Mouse (Mus musculus) MEL (cell line): ENCODE measurements around the gene Asic5. TPM values are rescaled to one million over a fixed set of nuclear protein-coding genes. Genes with fewer than 3 reads are reported as not detected.

Experiments used
- DNase-seq: peaks from one replicate; pipeline ENCODE4 v3.0.0; 2011; ENCODE audit warnings: low read depth, low spot score
- H3K27ac ChIP-seq: 2 replicates; pipeline ENCODE4 v1.5.1; 2012; ENCODE audit warnings: low read depth, mild to moderate bottlenecking, control low read depth, low read length, moderate library complexity; ENCODE audit not compliant: control insufficient read depth
- H3K27me3 ChIP-seq, 2 experiments: fragments of 150-350 bp in 1 of 2; sonication (generic) in 1 of 2; 2 replicates each; pipeline ENCODE4 v1.6.1; 2012; ENCODE audit warnings: low read length in 2 of 2, mild to moderate bottlenecking in 2 of 2, improper control_type of control experiment in 1 of 2, moderate library complexity in 1 of 2; ENCODE audit not compliant: insufficient read depth in 2 of 2, control insufficient read depth in 1 of 2
- H3K36me3 ChIP-seq, 2 experiments: 2 replicates each; pipeline ENCODE4 v1.6.1; 2012 to 2014; ENCODE audit warnings: low read length in 2 of 2, improper control_type of control experiment in 1 of 2, inconsistent platforms in 1 of 2, mild to moderate bottlenecking in 1 of 2; ENCODE audit not compliant: insufficient read depth in 2 of 2, control insufficient read depth in 1 of 2
- H3K4me1 ChIP-seq, 2 experiments: fragments of 150-350 bp in 1 of 2; sonication (generic) in 1 of 2; 2 replicates each; pipeline ENCODE4 v1.6.1; 2012; ENCODE audit warnings: low read length in 2 of 2, improper control_type of control experiment in 1 of 2, mild to moderate bottlenecking in 1 of 2; ENCODE audit not compliant: insufficient read depth in 2 of 2, control insufficient read depth in 1 of 2
- H3K4me3 ChIP-seq, 2 experiments: fragments of 150-350 bp in 1 of 2; sonication (generic) in 1 of 2; 2 replicates each; pipeline ENCODE4 v1.5.1; 2012; ENCODE audit warnings: low read depth in 2 of 2, low read length in 2 of 2, mild to moderate bottlenecking in 2 of 2, moderate library complexity in 2 of 2, control low read depth in 1 of 2, improper control_type of control experiment in 1 of 2; ENCODE audit not compliant: control insufficient read depth in 1 of 2, insufficient read depth in 1 of 2
- H3K79me2 ChIP-seq: 2 replicates; pipeline ENCODE4 v1.6.1; 2012; ENCODE audit warnings: mild to moderate bottlenecking, low read length, moderate library complexity; ENCODE audit not compliant: control insufficient read depth, poor library complexity, insufficient read depth
- H3K9ac ChIP-seq: 2 replicates; pipeline ENCODE4 v1.6.1; 2012; ENCODE audit warnings: low read depth, mild to moderate bottlenecking, control low read depth, low read length, moderate library complexity; ENCODE audit not compliant: control insufficient read depth, poor library complexity, severe bottlenecking
- H3K9me3 ChIP-seq: fragments of 150-350 bp; sonication (generic); replicated peaks from 2 replicates; pipeline ENCODE4 v1.6.1; 2012; ENCODE audit warnings: mild to moderate bottlenecking, low read length, improper control_type of control experiment, moderate library complexity; ENCODE audit not compliant: insufficient read depth
- BHLHE40 ChIP-seq: IDR thresholded peaks from 2 replicates; pipeline ENCODE4 v1.6.1; 2012; ENCODE audit warnings: low read depth, mild to moderate bottlenecking, inconsistent platforms, low read length, improper control_type of control experiment, borderline replicate concordance
- CTCF ChIP-seq, 3 experiments: IDR thresholded peaks in 2 of 3; conservative IDR thresholded peaks in 1 of 3; 2 replicates each; pipeline ENCODE4 v1.5.1; 2011 to 2012; ENCODE audit warnings: low read length in 3 of 3, low read depth in 2 of 3, mild to moderate bottlenecking in 2 of 3, improper control_type of control experiment in 1 of 3, inconsistent platforms in 1 of 3, mixed read lengths in 1 of 3, moderate library complexity in 1 of 3; ENCODE audit not compliant: control insufficient read depth in 1 of 3, insufficient read depth in 1 of 3, poor library complexity in 1 of 3, severe bottlenecking in 1 of 3
- ELF1 ChIP-seq: IDR thresholded peaks from 2 replicates; pipeline ENCODE4 v1.6.1; 2014; ENCODE audit warnings: low read depth, mild to moderate bottlenecking, inconsistent platforms, low read length, improper control_type of control experiment, moderate library complexity
- EP300 ChIP-seq, 2 experiments: IDR thresholded peaks; 2 replicates each; pipeline ENCODE4 v1.6.1; 2011; ENCODE audit warnings: improper control_type of control experiment in 2 of 2, low read length in 2 of 2, low read depth in 1 of 2, mild to moderate bottlenecking in 1 of 2
- GATA1 ChIP-seq: IDR thresholded peaks from 2 replicates; pipeline ENCODE4 v1.6.1; 2011; ENCODE audit warnings: low read depth, low read length, improper control_type of control experiment
- HCFC1 ChIP-seq: IDR thresholded peaks from 2 replicates; pipeline ENCODE4 v1.6.1; 2012; ENCODE audit warnings: low read depth, mild to moderate bottlenecking, inconsistent platforms, low read length, improper control_type of control experiment, moderate library complexity
- KAT2A ChIP-seq: conservative IDR thresholded peaks from 2 replicates; pipeline ENCODE4 v1.6.1; 2012; ENCODE audit warnings: low read depth, low read length, improper control_type of control experiment, inconsistent platforms
- MAX ChIP-seq: IDR thresholded peaks from 2 replicates; pipeline ENCODE4 v1.6.1; 2011; ENCODE audit warnings: low read length, improper control_type of control experiment
- MEF2A ChIP-seq: IDR thresholded peaks from 2 replicates; pipeline ENCODE4 v1.6.1; 2014; ENCODE audit warnings: low read depth, mild to moderate bottlenecking, inconsistent platforms, low read length, improper control_type of control experiment; ENCODE audit not compliant: poor library complexity, insufficient replicate concordance, severe bottlenecking; ENCODE audit errors: extremely low read depth
- MXI1 ChIP-seq: IDR thresholded peaks from 2 replicates; pipeline ENCODE4 v1.6.1; 2011; ENCODE audit warnings: mild to moderate bottlenecking, low read depth, low read length, improper control_type of control experiment
- MYC ChIP-seq: IDR thresholded peaks from 2 replicates; pipeline ENCODE4 v1.6.1; 2011; ENCODE audit warnings: low read depth, mild to moderate bottlenecking, low read length, improper control_type of control experiment, moderate library complexity
- NRF1 ChIP-seq: IDR thresholded peaks from 2 replicates; pipeline ENCODE4 v1.6.1; 2014; ENCODE audit warnings: low read depth, mild to moderate bottlenecking, inconsistent platforms, low read length, improper control_type of control experiment, moderate library complexity; ENCODE audit not compliant: poor library complexity, insufficient read depth, severe bottlenecking
- RAD21 ChIP-seq: IDR thresholded peaks from 2 replicates; pipeline ENCODE4 v1.6.1; 2011; ENCODE audit warnings: mild to moderate bottlenecking, low read depth, low read length, improper control_type of control experiment
- SMC3 ChIP-seq: IDR thresholded peaks from 2 replicates; pipeline ENCODE4 v1.6.1; 2011; ENCODE audit warnings: low read depth, low read length, improper control_type of control experiment
- TAL1 ChIP-seq: IDR thresholded peaks from 2 replicates; pipeline ENCODE4 v1.6.1; 2012; ENCODE audit warnings: mild to moderate bottlenecking, inconsistent platforms, low read length, moderate library complexity, mixed read lengths
- TBP ChIP-seq: IDR thresholded peaks from 2 replicates; pipeline ENCODE4 v1.8.0; 2011; ENCODE audit warnings: low read depth, low read length, improper control_type of control experiment
- UBTF ChIP-seq: IDR thresholded peaks from 2 replicates; pipeline ENCODE4 v1.6.1; 2012; ENCODE audit warnings: low read depth, mild to moderate bottlenecking, inconsistent platforms, low read length, improper control_type of control experiment, moderate library complexity, borderline replicate concordance; ENCODE audit not compliant: insufficient read depth
- USF1 ChIP-seq: IDR thresholded peaks from 2 replicates; pipeline ENCODE4 v1.6.1; 2014; ENCODE audit warnings: low read depth, mild to moderate bottlenecking, inconsistent platforms, low read length, improper control_type of control experiment, moderate library complexity
- USF2 ChIP-seq, 2 experiments: IDR thresholded peaks; 2 replicates each; pipeline ENCODE4 v1.6.1; 2011 to 2012; ENCODE audit warnings: improper control_type of control experiment in 2 of 2, low read length in 2 of 2, borderline replicate concordance in 1 of 2, inconsistent platforms in 1 of 2, low read depth in 1 of 2, mild to moderate bottlenecking in 1 of 2; ENCODE audit not compliant: insufficient read depth in 1 of 2
- ZMIZ1 ChIP-seq: IDR thresholded peaks from 2 replicates; pipeline ENCODE4 v1.6.1; 2012; ENCODE audit warnings: low read depth, mild to moderate bottlenecking, inconsistent platforms, low read length, improper control_type of control experiment, moderate library complexity
- ZNF384 ChIP-seq: IDR thresholded peaks from 2 replicates; pipeline ENCODE4 v1.6.1; 2012; ENCODE audit warnings: low read depth, mild to moderate bottlenecking, inconsistent platforms, low read length, improper control_type of control experiment
- polyA plus RNA-seq, 2 experiments: library from polyadenylated mRNA; stranded (reverse) in 1 of 2; unstranded in 1 of 2; fragments of >175 nt in 1 of 2; fragments of >200 nt in 1 of 2; gene quantifications; 2 replicates each; pipeline versions ENCODE4 v1.2.1 to v1.2.4; 2012; ENCODE audit warnings: low replicate concordance in 2 of 2, low read depth in 1 of 2; ENCODE audit not compliant: insufficient read length in 2 of 2, insufficient read depth in 1 of 2, missing spikeins in 1 of 2
- total RNA-seq: library from RNA; depleted of rRNA; stranded (reverse); fragments of 300-350 nt; gene quantifications from 2 replicates; pipeline ENCODE4 v1.2.3, GENCODE M21; 2012

The Asic5 gene
- total and polyA plus RNA-seq, 3 experiments = not detected

DNA sequence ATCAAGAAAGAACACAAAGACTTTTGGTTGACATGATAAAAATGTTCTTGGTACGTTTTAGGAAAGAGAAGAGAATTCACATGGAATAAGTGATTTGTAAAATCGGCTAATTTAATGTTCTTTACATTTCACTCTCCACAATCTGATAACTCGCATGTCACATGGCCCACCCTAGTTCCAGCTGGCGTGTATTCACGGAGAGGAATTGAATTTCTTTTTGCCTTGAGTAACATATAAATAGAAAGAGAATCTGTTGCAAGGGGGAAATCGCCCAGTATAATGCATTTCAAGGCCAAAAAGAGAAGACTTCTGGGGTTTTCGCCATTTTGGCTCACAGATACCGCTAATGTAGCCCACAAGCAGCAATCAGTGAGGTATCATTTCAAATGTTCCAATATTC, 64.0 kb downstream of the Asic5 start:
- Histone ChIP-seq H3K27ac (no peak overlapping the region), H3K36me3 (no peaks in the 10 kb centered on the region), H3K4me3 (no peak overlapping the region), H3K79me2 (no peaks in the 10 kb centered on the region), H3K27me3 (no peaks in the 10 kb centered on the region; a peak in 1 of 4 replicates), H3K9me3 (no peaks in the 10 kb centered on the region), H3K9ac (no peak overlapping the region), H3K4me1 (no peaks in the 10 kb centered on the region)
- DNase-seq = no peak
- TF ChIP-seq HCFC1 (no peak), KAT2A (no peak), USF2 (IDR thresholded peaks at IDR 0.05; ENCODE audit: borderline replicate concordance in 1 of 2, insufficient read depth in 1 of 2, low read depth in 1 of 2, low read length in 2 of 2) (no peak), ZMIZ1 (no peak), SMC3 (no peak), RAD21 (no peak), MXI1 (no peak), ELF1 (no peak), MAX (no peak), NRF1 (no peak), USF1 (no peak), EP300 (IDR thresholded peaks at IDR 0.05; ENCODE audit: low read depth in 1 of 2, low read length in 2 of 2) (no peak), TBP (no peak), UBTF (no peak), BHLHE40 (no peak), TAL1 (no peak), GATA1 (no peak), MYC (no peak)

DNA sequence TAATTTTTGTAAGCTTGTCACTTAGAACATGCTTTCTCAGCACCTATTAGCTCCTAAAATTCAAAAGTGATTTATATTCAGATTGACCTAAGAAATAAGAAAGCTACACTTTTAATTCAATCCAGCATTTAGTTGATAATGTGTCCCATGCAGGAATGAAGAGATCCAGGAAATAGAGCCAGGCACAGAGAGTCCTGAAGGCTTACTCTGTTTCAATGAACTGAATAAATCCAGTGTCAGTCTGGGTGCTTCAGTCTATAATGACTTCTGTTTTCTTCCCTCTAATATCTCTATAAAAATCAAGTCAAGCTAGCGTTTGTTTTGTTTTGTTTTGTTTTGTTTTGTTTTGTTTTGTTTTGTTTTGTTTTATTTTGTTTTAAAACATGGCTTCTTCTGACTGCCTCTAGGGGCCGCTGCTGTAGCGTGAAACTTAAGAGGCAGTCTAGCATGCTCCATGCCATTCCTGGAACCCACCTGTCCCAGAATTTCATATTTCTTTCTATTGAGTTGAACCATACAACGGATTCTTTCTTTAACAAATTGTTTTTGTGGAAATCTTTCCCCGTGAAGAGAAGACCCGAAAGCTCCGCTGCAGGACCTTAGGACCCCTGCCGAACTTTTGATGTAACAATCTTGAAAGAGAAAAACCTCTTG, 65.1 kb downstream of the Asic5 start:
- Histone ChIP-seq H3K27ac (no peak overlapping the region), H3K9me3 (no peaks in the 10 kb centered on the region), H3K9ac (no peak overlapping the region), H3K4me3 (no peak overlapping the region), H3K27me3 (no peaks in the 10 kb centered on the region), H3K4me1 (no peaks in the 10 kb centered on the region), H3K36me3 (no peaks in the 10 kb centered on the region), H3K79me2 (no peaks in the 10 kb centered on the region)
- DNase-seq = no peak
- TF ChIP-seq ZMIZ1 (no peak), CTCF (IDR thresholded peaks at IDR 0.05 in 2 of 3, conservative IDR thresholded peaks at IDR 0.05 in 1 of 3; ENCODE audit: control insufficient read depth in 1 of 3, insufficient read depth in 1 of 3, low read depth in 2 of 3, low read length in 3 of 3, poor library complexity in 1 of 3, severe bottlenecking in 1 of 3) (0 out of 6 replicates have a peak, but pooled peaks of 1 of the 3 experiments have one; percentile 14), MEF2A (no peak), ZNF384 (no peak)
